Comparison of ENCODE assay signal across 8 mouse cellular contexts in genomic region chr16:11322409-11323323, GRCm38 (mm10). TPM values are rescaled to one million over a fixed set of nuclear protein-coding genes. Genes with fewer than 3 reads are reported as not detected.
DNase-seq lines count a peak whose midpoint lies in the region; ATAC-seq and TF ChIP-seq lines count a peak whose summit lies in the region.

TSS of gene Snx29 (plus strand) at chr16:11322908.

- peak within 1 kb of the TSS; percentile 70 for H3K4me3 ChIP-seq in forebrain, embryonic 15.5 days
- H3K4me3 ChIP-seq in lung, adult 2 months (replicated peaks; ENCODE audit: extremely low read depth, low read depth, low read length) = peak within 1 kb of the TSS; percentile 93

- H3K9me3 ChIP-seq in forebrain, embryonic 15.5 days = no peaks in the 10 kb centered on the region

- intact Hi-C loops in heart, postnatal 25 days (cut with DNase I) = loop anchor here (2.0 to 10.0 kb wide), 4 partner anchors 68 to 188 kb away; partner anchors contain the start of genes Gspt1, Rsl1d1 and Txndc11

- peak within 1 kb of the TSS; percentile 73 for H3K9ac ChIP-seq in forebrain, embryonic 15.5 days (replicated peaks)

- TF ChIP-seq POLR2A in lung, adult 2 months (IDR thresholded peaks at IDR 0.05; ENCODE audit: borderline replicate concordance, extremely low read depth, low read depth, low read length) = peak; percentile 83; the same call in 1 of the 2 replicates

- no peaks in the 10 kb centered on the region for H3K36me3 ChIP-seq in forebrain, embryonic 15.5 days

- H3K4me2 ChIP-seq in forebrain, embryonic 15.5 days (replicated peaks) = peak within 1 kb of the TSS; percentile 89

- H3K4me1 ChIP-seq in forebrain, embryonic 15.5 days = peaks cover 16% of the 10 kb centered on the region
- 0 out of 2 replicates have a peak, but pooled peaks cover 4% of the 10 kb centered on the region for H3K4me1 ChIP-seq in lung, adult 2 months (ENCODE audit: control insufficient read depth, insufficient read depth, low read length)

- WGBS in forebrain, embryonic 15.5 days = 4% methylated on average over 60 of the region's 61 CpGs
- WGBS in lung, adult 2 months = 5% methylated on average over 57 of the region's 61 CpGs

- H3K27ac ChIP-seq in forebrain, embryonic 15.5 days (replicated peaks) = peak within 1 kb of the TSS; percentile 90

- no peaks in the 10 kb centered on the region for H3K27me3 ChIP-seq in forebrain, embryonic 15.5 days

- TF ChIP-seq CTCF in lung, adult 2 months (IDR thresholded peaks at IDR 0.05; ENCODE audit: insufficient read depth, low read length) = no peak

- DNase-seq in ES-CJ7 (ENCODE audit: low read depth, low spot score) = peak; percentile 85
- DNase-seq in cerebellum, adult 11 months = peak; percentile 97
- DNase-seq in heart, postnatal 25 days (ENCODE audit: low spot score) = peak; percentile 92
- DNase-seq in layer of hippocampus, adult 18-20 months (ENCODE audit: low spot score in 2 of 2) = peak; percentile 95 to 99
- peak; percentile 99 for DNase-seq in lung, adult 2 months
- peak; percentile 90 to 91 for DNase-seq in thymus, adult 18-20 months

- ATAC-seq in forebrain, embryonic 15.5 days (replicated peaks) = peak; percentile 99
- ATAC-seq in neutrophil, adult 5-6 weeks (ENCODE audit: extremely low read depth, insufficient number of reproducible peaks, low FRiP score, poor library complexity, severe bottlenecking) = peak; percentile 91

RNA-seq across cellular contexts. Expression of gene Snx29, which starts in this region (rescaled TPM):
- 14.1 and 15.9 TPM in 2 replicates for polyA plus RNA-seq in forebrain, embryonic 15.5 days (2015; fragmentation: Nextera tagmentation; extraction: Ambion mirVana)
- total RNA-seq in heart, postnatal 25 days (2021) = 10 to 100 TPM in 1 of 2 experiments, 1 to 10 TPM in 1; 9.6 to 12.4 TPM
- 10 to 100 TPM; 20.5 to 24.6 TPM for total RNA-seq in layer of hippocampus, adult 18-20 months (2021)
- 8.5 and 10.6 TPM in 2 replicates for polyA plus RNA-seq in lung, adult 2 months (2012; rRNA removed)
- total RNA-seq in neutrophil, adult 5-6 weeks (2017) = 123 and 135 TPM in 2 replicates

Comparison
In these comparisons a context has a peak if more than half of its experiments do, and no peak if none do; other contexts are left out.
1. Peak in every context shown above with its lines: DNase-seq, ATAC-seq, H3K4me3 ChIP-seq and H3K27ac ChIP-seq.